Mouse (Mus musculus): ENCODE results near the gene Tmc4. TPM values are rescaled to one million over a fixed set of nuclear protein-coding genes. Genes with fewer than 3 reads are reported as not detected.
"Not testable (repeated sequence)": the region's sequence is repeated elsewhere in the genome, so short reads cannot be mapped to it uniquely, and the experiment has no call there.

Tmc4 gene
- 76.9 and 96.7 TPM in 2 replicates for polyA plus RNA-seq (2015; fragmentation: Nextera tagmentation; extraction: Ambion mirVana)

DNA sequence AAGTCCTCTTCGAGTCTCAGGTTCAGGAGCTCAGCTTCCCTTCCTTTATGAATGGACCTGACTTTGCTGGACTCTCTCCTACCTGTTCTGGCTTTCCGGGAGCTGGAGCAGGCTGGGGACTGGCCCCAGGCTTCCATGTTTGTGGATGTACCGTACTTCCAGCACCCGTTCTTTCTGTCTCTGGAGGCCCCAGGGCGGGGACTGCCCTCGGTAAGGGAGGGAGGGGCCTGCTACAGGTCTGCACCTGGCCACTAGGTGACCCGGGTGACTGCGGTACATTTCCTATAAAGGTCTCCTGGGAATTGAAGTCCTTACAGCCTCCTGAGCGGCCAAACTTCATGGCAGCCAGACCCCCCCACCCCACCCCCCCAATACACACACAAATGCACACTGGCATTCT is at the start of gene Tmc4:
TSS of gene Tmc4 (minus strand) at position 212 of the 400 bp plus-strand sequence.
- WGBS = 33% methylated on average over 9 of the region's 9 CpGs

DNA sequence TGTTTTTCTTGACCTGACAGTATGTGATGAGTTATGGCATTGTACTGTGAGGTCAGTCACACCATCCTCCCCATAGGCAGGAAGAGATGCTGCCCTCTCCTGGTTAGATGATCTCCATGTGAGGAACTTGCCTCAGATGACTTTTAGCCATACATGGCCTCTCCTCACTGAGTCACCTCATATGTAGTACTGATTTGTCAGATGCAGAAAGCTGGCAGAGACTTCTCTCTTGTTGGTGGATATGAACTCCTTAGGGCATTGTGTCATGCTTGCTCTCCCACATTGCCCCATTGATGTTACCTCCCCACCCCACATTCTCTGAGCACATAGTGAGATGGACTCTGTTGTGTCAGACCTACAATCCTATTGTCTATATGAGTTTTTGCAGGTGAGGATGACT is 48.1 kb upstream of the Tmc4 start:
- ATAC-seq (ENCODE audit: insufficient read depth, low FRiP score) = not testable (repeated sequence)

More for the DNA sequence above, at the start of gene Tmc4:
- H3K36me3 ChIP-seq (ENCODE audit: control insufficient read depth, insufficient read depth, low read length) = 0 out of 2 replicates have a peak, but pooled peaks cover 5% of the 10 kb centered on the region
- H3K9me3 ChIP-seq (replicated peaks; ENCODE audit: control insufficient read depth, low read length) = no peaks in the 10 kb centered on the region
- H3K9ac ChIP-seq (ENCODE audit: low read length) = peak within 1 kb of the TSS; percentile 71
- peak within 1 kb of the TSS; percentile 45 for H3K27ac ChIP-seq (ENCODE audit: low read length)
- H3K27me3 ChIP-seq (ENCODE audit: control insufficient read depth, insufficient read depth, low read length) = no peaks in the 10 kb centered on the region
- H3K4me1 ChIP-seq (ENCODE audit: control insufficient read depth, insufficient read depth, low read length) = no peaks in the 10 kb centered on the region
- peak within 1 kb of the TSS; percentile 41 for H3K4me3 ChIP-seq (replicated peaks; ENCODE audit: low read length)
- peak; percentile 87; the same call in 1 of the 2 replicates for ATAC-seq (ENCODE audit: insufficient read depth, low FRiP score)
- H3K4me2 ChIP-seq (ENCODE audit: low read depth, low read length) = peak within 1 kb of the TSS; percentile 48

DNA sequence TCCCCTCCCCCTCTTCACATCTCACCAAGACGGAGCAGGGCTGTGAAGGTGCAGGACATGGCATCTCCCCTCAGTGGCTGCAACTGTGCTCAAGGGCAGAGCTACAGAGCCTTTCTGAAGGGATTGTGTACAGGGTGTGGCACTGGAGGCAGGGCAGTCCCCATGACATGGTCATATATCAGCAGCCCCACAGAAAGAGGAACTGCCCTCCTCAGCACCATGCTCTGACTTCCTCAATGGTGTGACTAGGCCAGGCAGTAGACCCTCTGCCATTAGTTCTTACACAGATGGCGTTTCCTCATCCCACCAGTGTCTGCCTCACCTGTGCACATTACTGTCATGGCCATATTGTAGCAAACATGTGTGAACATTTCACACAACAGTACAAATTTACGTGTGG is 42.9 kb upstream of the Tmc4 start, which contains the start of gene Pirb:
TSS of gene Pirb (minus strand) at position 124 of the 400 bp plus-strand sequence.
- 56% methylated on average over 1 of the region's 3 CpGs for WGBS
- H3K4me2 ChIP-seq (ENCODE audit: low read depth, low read length); ATAC-seq (ENCODE audit: insufficient read depth, low FRiP score); H3K4me3 ChIP-seq (replicated peaks; ENCODE audit: low read length); H3K27ac ChIP-seq (ENCODE audit: low read length); H3K9me3 ChIP-seq (replicated peaks; ENCODE audit: control insufficient read depth, low read length); H3K9ac ChIP-seq (ENCODE audit: low read length); H3K36me3 ChIP-seq (ENCODE audit: control insufficient read depth, insufficient read depth, low read length); H3K4me1 ChIP-seq (ENCODE audit: control insufficient read depth, insufficient read depth, low read length); H3K27me3 ChIP-seq (ENCODE audit: control insufficient read depth, insufficient read depth, low read length): not testable (repeated sequence)

More for the DNA sequence above, 48.1 kb upstream of the Tmc4 start:
- H3K27ac ChIP-seq (ENCODE audit: low read length); H3K9ac ChIP-seq (ENCODE audit: low read length); H3K4me3 ChIP-seq (replicated peaks; ENCODE audit: low read length); H3K4me1 ChIP-seq (ENCODE audit: control insufficient read depth, insufficient read depth, low read length); H3K27me3 ChIP-seq (ENCODE audit: control insufficient read depth, insufficient read depth, low read length); H3K36me3 ChIP-seq (ENCODE audit: control insufficient read depth, insufficient read depth, low read length); H3K4me2 ChIP-seq (ENCODE audit: low read depth, low read length); H3K9me3 ChIP-seq (replicated peaks; ENCODE audit: control insufficient read depth, low read length): not testable (repeated sequence)

DNA sequence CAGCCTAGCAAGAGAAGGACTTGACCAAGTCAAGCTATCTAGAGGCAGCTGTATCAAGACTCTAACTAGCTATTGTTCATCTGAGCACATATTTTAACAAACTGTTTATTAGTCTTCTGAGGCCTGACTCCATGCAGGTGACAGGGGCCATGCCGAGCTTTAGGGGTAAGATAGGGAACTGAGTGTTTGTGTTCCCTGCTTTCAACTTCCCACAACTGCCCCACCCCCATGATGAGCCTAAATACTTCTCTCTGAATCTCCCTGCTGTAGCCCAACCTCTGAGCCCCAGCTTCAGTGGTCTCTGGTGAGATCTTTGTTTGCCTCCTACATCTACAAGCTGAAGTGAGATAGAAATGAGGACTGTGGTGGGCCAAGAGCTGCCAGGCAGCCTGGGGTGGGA is 37.9 kb upstream of the Tmc4 start:
- Histone ChIP-seq H3K4me3 (replicated peaks; ENCODE audit: low read length) (no peak overlapping the region), H3K9me3 (replicated peaks; ENCODE audit: control insufficient read depth, low read length) (no peaks in the 10 kb centered on the region), H3K27ac (ENCODE audit: low read length) (no peak overlapping the region), H3K4me2 (ENCODE audit: low read depth, low read length) (no peak overlapping the region), H3K9ac (ENCODE audit: low read length) (no peak overlapping the region), H3K36me3 (ENCODE audit: control insufficient read depth, insufficient read depth, low read length) (no peaks in the 10 kb centered on the region), H3K4me1 (ENCODE audit: control insufficient read depth, insufficient read depth, low read length) (no peaks in the 10 kb centered on the region), H3K27me3 (ENCODE audit: control insufficient read depth, insufficient read depth, low read length) (no peaks in the 10 kb centered on the region)
- 22% methylated on average over 1 of the region's 1 CpGs for WGBS
- no peak for ATAC-seq (ENCODE audit: insufficient read depth, low FRiP score)

DNA sequence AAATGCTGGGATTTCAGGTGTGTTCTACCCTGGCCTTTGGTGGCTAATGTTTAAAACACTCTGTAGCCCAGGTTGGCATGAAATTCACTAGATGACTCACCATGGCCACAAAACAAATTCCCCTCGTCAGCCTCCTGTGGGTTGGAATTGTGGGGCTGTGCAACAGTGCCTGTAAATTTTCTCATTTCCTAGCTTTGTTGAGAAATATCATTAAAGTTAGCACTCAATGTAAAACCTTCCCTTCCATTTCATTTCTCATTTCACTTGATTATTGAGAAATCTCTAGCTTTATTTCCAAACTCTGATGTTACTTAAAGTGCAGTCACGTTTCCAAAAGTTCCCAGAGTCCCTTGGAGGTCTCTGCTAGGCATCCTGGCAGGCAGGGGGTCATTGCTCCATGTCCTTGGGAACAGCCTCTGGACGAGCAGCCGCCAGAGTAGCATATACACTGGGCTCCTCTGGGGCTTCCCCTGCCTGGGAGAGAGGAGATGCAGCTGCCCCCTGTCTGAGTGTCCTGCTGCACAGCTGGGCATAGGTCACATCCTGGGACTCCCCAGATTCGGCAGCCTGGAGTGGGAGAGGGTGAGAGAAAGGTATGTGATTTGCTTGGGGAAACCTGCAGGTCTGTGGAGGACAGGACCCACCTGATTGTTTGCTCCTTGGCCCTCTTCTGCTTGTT is 35.0 kb upstream of the Tmc4 start:
- no peaks in the 10 kb centered on the region for H3K27me3 ChIP-seq (ENCODE audit: control insufficient read depth, insufficient read depth, low read length)
- no peak overlapping the region for H3K9ac ChIP-seq (ENCODE audit: low read length)
- H3K36me3 ChIP-seq (ENCODE audit: control insufficient read depth, insufficient read depth, low read length) = 0 out of 2 replicates have a peak, but pooled peaks cover 3% of the 10 kb centered on the region
- H3K9me3 ChIP-seq (replicated peaks; ENCODE audit: control insufficient read depth, low read length) = no peaks in the 10 kb centered on the region
- ATAC-seq (ENCODE audit: insufficient read depth, low FRiP score) = no peak
- no peak overlapping the region for H3K4me3 ChIP-seq (replicated peaks; ENCODE audit: low read length)
- no peak overlapping the region for H3K27ac ChIP-seq (ENCODE audit: low read length)
- WGBS = 23% methylated on average over 5 of the region's 5 CpGs
- H3K4me2 ChIP-seq (ENCODE audit: low read depth, low read length) = no peak overlapping the region
- no peaks in the 10 kb centered on the region for H3K4me1 ChIP-seq (ENCODE audit: control insufficient read depth, insufficient read depth, low read length)

DNA sequence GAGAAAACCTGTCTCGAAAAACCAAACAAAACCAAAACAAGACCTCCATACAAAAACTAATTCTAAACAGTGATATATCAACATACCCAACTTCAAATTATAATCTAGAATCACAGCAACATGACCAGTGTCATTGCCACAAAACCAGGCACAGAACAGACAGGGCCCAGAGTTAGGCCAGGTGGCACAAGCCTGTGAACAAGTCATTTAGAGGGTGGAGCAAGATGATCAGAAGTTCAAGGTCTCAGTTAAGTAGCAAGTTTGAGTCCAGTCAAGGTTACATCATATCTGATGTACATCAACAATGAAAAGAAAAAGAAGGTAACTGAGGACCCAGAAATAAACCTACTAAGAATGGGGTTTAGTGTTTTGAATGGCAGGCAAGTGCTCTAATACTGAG is 31.6 kb upstream of the Tmc4 start:
- no peak overlapping the region for H3K4me2 ChIP-seq (ENCODE audit: low read depth, low read length)
- H3K4me3 ChIP-seq (replicated peaks; ENCODE audit: low read length) = no peak overlapping the region
- no peak overlapping the region for H3K9ac ChIP-seq (ENCODE audit: low read length)
- no peaks in the 10 kb centered on the region for H3K9me3 ChIP-seq (replicated peaks; ENCODE audit: control insufficient read depth, low read length)
- WGBS = 73% methylated on average over 1 of the region's 1 CpGs
- no peak overlapping the region for H3K27ac ChIP-seq (ENCODE audit: low read length)
- no peak for ATAC-seq (ENCODE audit: insufficient read depth, low FRiP score)
- H3K27me3 ChIP-seq (ENCODE audit: control insufficient read depth, insufficient read depth, low read length) = no peaks in the 10 kb centered on the region
- H3K36me3 ChIP-seq (ENCODE audit: control insufficient read depth, insufficient read depth, low read length) = peaks cover 8% of the 10 kb centered on the region; the same call in 1 of the 2 replicates
- H3K4me1 ChIP-seq (ENCODE audit: control insufficient read depth, insufficient read depth, low read length) = peaks cover 9% of the 10 kb centered on the region

DNA sequence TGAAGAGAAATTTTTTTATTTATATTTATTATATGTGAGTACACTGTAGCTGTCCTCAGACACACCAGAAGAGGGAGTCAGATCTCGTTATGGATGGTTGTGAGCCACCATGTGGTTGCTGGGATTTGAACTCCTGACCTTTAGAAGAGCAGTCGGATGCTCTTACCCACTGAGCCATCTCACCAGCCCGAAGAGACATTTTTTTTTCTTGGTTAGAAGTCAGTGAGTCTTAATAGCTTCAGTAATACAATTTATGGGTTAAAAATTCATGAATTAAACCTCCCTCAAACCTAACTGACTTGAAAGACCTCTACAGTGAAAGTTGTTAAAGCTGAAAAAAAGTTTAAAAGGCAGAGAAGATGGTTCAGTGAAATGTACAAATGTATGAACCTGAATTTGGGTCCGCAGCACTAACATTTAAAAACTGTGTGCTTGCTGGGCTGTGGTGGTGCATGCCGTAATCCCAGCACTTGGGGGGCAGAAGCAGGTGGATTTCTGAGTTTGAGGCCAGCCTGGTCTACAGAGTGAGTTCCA is 31.2 kb upstream of the Tmc4 start:
- not testable (repeated sequence) for H3K4me3 ChIP-seq (replicated peaks; ENCODE audit: low read length); H3K27me3 ChIP-seq (ENCODE audit: control insufficient read depth, insufficient read depth, low read length); ATAC-seq (ENCODE audit: insufficient read depth, low FRiP score); H3K4me1 ChIP-seq (ENCODE audit: control insufficient read depth, insufficient read depth, low read length); H3K36me3 ChIP-seq (ENCODE audit: control insufficient read depth, insufficient read depth, low read length); H3K9ac ChIP-seq (ENCODE audit: low read length); H3K4me2 ChIP-seq (ENCODE audit: low read depth, low read length); H3K9me3 ChIP-seq (replicated peaks; ENCODE audit: control insufficient read depth, low read length); H3K27ac ChIP-seq (ENCODE audit: low read length)
- WGBS = 33% methylated on average over 5 of the region's 5 CpGs

DNA sequence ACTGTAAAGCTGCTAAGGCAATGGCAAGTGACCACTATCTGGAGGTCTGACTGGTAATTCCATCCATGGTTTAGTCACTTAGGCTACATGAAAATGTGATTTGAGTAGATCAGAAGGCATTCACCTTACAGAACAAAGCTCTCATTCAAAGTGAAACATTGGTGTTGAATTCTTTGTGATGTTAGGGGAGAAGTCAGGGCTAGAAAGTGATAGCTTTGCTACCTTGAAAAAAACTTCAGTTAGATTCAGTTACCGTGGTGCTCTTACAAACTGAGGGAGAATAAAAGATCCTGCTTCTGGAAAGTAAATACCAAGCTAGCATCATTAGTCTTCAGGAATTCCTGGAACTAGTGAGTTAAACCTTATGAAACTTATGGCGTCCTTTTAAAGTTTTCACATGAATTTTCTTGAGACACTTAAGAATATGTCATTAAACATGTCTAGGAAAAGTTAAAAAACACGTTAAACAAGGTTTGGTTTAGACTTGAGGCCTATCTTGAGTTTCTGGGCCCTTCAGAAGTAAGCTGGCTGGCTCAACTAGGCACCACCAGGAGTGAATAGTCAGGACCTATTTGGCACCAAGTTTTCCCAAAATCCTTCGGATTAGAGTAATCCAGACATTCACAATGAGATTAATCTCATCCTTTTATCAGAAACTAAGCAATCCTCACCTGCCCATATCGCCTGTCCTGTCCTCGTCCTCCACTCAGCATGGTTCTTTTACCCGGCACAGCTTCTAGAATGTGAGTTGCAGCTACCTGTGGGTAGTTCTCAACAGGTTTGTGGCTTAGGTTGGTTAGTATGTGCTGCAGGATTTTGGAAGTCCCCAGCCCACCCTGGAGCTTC is 30.4 kb upstream of the Tmc4 start:
- 41% methylated on average over 7 of the region's 7 CpGs for WGBS
- no peak overlapping the region for H3K4me2 ChIP-seq (ENCODE audit: low read depth, low read length)
- peaks cover 8% of the 10 kb centered on the region; the same call in 1 of the 2 replicates for H3K36me3 ChIP-seq (ENCODE audit: control insufficient read depth, insufficient read depth, low read length)
- H3K4me1 ChIP-seq (ENCODE audit: control insufficient read depth, insufficient read depth, low read length) = peaks cover 9% of the 10 kb centered on the region
- H3K4me3 ChIP-seq (replicated peaks; ENCODE audit: low read length) = no peak overlapping the region
- no peak for ATAC-seq (ENCODE audit: insufficient read depth, low FRiP score)
- no peak overlapping the region for H3K27ac ChIP-seq (ENCODE audit: low read length)
- no peak overlapping the region for H3K9ac ChIP-seq (ENCODE audit: low read length)
- no peaks in the 10 kb centered on the region for H3K9me3 ChIP-seq (replicated peaks; ENCODE audit: control insufficient read depth, low read length)
- no peaks in the 10 kb centered on the region for H3K27me3 ChIP-seq (ENCODE audit: control insufficient read depth, insufficient read depth, low read length)

DNA sequence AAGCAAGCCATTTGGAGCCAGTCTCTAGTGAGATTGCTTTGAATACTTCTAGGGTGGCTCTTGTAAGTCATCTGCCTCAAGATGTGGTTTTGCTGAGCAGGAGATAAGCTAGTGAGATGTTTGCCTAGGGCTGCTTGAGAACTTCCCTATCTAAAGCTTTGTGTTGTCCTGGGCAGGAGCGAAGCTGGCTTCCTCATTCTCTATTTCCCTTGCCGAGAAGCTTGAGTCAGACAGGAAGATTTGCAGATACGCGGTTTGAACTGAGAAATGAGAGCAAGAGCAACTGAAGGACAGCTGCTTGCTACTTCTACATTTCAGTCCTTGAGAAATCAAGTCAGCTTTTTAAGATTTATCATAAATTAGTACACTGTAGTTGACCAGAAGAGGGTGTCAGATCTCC is 29.7 kb upstream of the Tmc4 start:
- no peak overlapping the region for H3K4me2 ChIP-seq (ENCODE audit: low read depth, low read length)
- peaks cover 8% of the 10 kb centered on the region; the same call in 1 of the 2 replicates for H3K36me3 ChIP-seq (ENCODE audit: control insufficient read depth, insufficient read depth, low read length)
- peak overlapping the region; percentile 31; the same call in 1 of the 2 replicates for H3K9ac ChIP-seq (ENCODE audit: low read length)
- peak overlapping the region; percentile 37 for H3K27ac ChIP-seq (ENCODE audit: low read length)
- H3K9me3 ChIP-seq (replicated peaks; ENCODE audit: control insufficient read depth, low read length) = no peaks in the 10 kb centered on the region
- no peaks in the 10 kb centered on the region for H3K27me3 ChIP-seq (ENCODE audit: control insufficient read depth, insufficient read depth, low read length)
- H3K4me3 ChIP-seq (replicated peaks; ENCODE audit: low read length) = 0 out of 2 replicates have a peak overlapping the region, but pooled peaks have one; percentile 9
- 56% methylated on average over 4 of the region's 4 CpGs for WGBS
- H3K4me1 ChIP-seq (ENCODE audit: control insufficient read depth, insufficient read depth, low read length) = peaks cover 9% of the 10 kb centered on the region
- no peak for ATAC-seq (ENCODE audit: insufficient read depth, low FRiP score)

Measured in stomach, embryonic 16.5 days (tissue).